Mouse (Mus musculus) embryonic facial prominence, embryonic 14.5 days (tissue): ENCODE measurements around the gene Macrod2. TPM values are rescaled to one million over a fixed set of nuclear protein-coding genes. Genes with fewer than 3 reads are reported as not detected.

Experiments used
- ATAC-seq: fragments of 200-750 bp; cut with Nextera tagmentation; 2 replicates; pipeline ENCODE4 v1.8.0; 2017; ENCODE audit warnings: low read depth, moderate number of reproducible peaks, moderate TSS enrichment
- DNase-seq: peaks from one replicate; pipeline ENCODE4 v3.0.0-alpha.2; 2015; ENCODE audit warnings: low spot score
- H3K27ac ChIP-seq: fragments of 300-500 bp; sonication (generic); replicated peaks from 2 replicates; pipeline ENCODE4 v1.5.1; 2014; ENCODE audit warnings: low read depth, mild to moderate bottlenecking, low read length, moderate library complexity
- H3K27me3 ChIP-seq: fragments of 300-500 bp; sonication (generic); replicated peaks from 2 replicates; pipeline ENCODE4 v1.6.1; 2014; ENCODE audit warnings: low read length; ENCODE audit not compliant: control insufficient read depth, insufficient read depth
- H3K36me3 ChIP-seq: fragments of 300-500 bp; sonication (generic); 2 replicates; pipeline ENCODE4 v1.6.1; 2014; ENCODE audit warnings: low read length, mixed read lengths; ENCODE audit not compliant: control insufficient read depth, insufficient read depth
- H3K4me1 ChIP-seq: fragments of 300-500 bp; sonication (generic); 2 replicates; pipeline ENCODE4 v1.6.1; 2014; ENCODE audit warnings: antibody characterized with exemption, low read length; ENCODE audit not compliant: control insufficient read depth, insufficient read depth
- H3K4me2 ChIP-seq: fragments of 300-500 bp; sonication (generic); 2 replicates; pipeline ENCODE4 v1.6.1; 2014; ENCODE audit warnings: low read depth, mild to moderate bottlenecking, low read length, moderate library complexity, mixed read lengths
- H3K4me3 ChIP-seq: fragments of 300-500 bp; sonication (generic); 2 replicates; pipeline ENCODE4 v1.5.1; 2014; ENCODE audit warnings: low read depth, mild to moderate bottlenecking, low read length
- H3K9ac ChIP-seq: fragments of 300-500 bp; sonication (generic); 2 replicates; pipeline ENCODE4 v1.6.1; 2014; ENCODE audit warnings: low read depth, mild to moderate bottlenecking, low read length, moderate library complexity, mixed read lengths
- H3K9me3 ChIP-seq: fragments of 300-500 bp; sonication (generic); 2 replicates; pipeline ENCODE4 v1.6.1; 2016; ENCODE audit warnings: low read length; ENCODE audit not compliant: control insufficient read depth
- WGBS: fragments of 180-500 bp; shearing (Covaris S2); extraction: QIAGEN DNeasy Blood & Tissue Kit; methylation state at CpG from one replicate; pipeline ENCODE4 v1.1.7; 2014; 5-methylcytosine and 5-hydroxymethylcytosine counted together
- polyA plus RNA-seq: library from polyadenylated mRNA; unstranded; fragments of >200 nt; fragmentation: Nextera tagmentation; extraction: Ambion mirVana; gene quantifications from 2 replicates; pipeline ENCODE4 v1.2.1, GENCODE M21; 2014

The Macrod2 gene
- polyA plus RNA-seq, 1 experiment from 2014 or later: 29.2 TPM

GRCm38 (mm10) chr2:140475770-140476169, 80.7 kb downstream of the Macrod2 start:
- H3K36me3 ChIP-seq: no peaks in the 10 kb centered on the region
- H3K4me3 ChIP-seq: no peak overlapping the region
- no peaks in the 10 kb centered on the region for H3K4me1 ChIP-seq
- ATAC-seq (no peak), DNase-seq (no peak)
- H3K27me3 ChIP-seq: no peaks in the 10 kb centered on the region
- no peak overlapping the region for H3K27ac ChIP-seq
- no peak overlapping the region for H3K4me2 ChIP-seq
- H3K9ac ChIP-seq: no peak overlapping the region
- WGBS: 97% methylated on average over 2 of the region's 2 CpGs
- no peaks in the 10 kb centered on the region for H3K9me3 ChIP-seq

- Histone ChIP-seq H3K4me1 (no peaks in the 10 kb centered on the region), H3K4me3 (no peak overlapping the region), H3K36me3 (no peaks in the 10 kb centered on the region), H3K27ac (no peak overlapping the region), H3K9ac (no peak overlapping the region), H3K4me2 (no peak overlapping the region), H3K27me3 (no peaks in the 10 kb centered on the region), H3K9me3 (no peaks in the 10 kb centered on the region)
- ATAC-seq (no peak), DNase-seq (no peak)
- 86% methylated on average over 4 of the region's 4 CpGs for WGBS
Observed at GRCm38 (mm10) chr2:140476891-140477290, 81.8 kb downstream of the Macrod2 start.

GRCm38 (mm10) chr2:140482604-140483003, 87.5 kb downstream of the Macrod2 start:
- Histone ChIP-seq H3K9me3 (no peaks in the 10 kb centered on the region), H3K4me2 (no peak overlapping the region), H3K9ac (no peak overlapping the region), H3K4me1 (no peaks in the 10 kb centered on the region), H3K27ac (no peak overlapping the region), H3K36me3 (no peaks in the 10 kb centered on the region), H3K27me3 (no peaks in the 10 kb centered on the region), H3K4me3 (no peak overlapping the region)
- 72% methylated on average over 2 of the region's 2 CpGs for WGBS
- no peak for ATAC-seq
- DNase-seq: no peak

- H3K9ac ChIP-seq: no peak overlapping the region
- no peak overlapping the region for H3K27ac ChIP-seq
- DNase-seq: no peak
- no peaks in the 10 kb centered on the region for H3K4me1 ChIP-seq
- no peak overlapping the region for H3K4me3 ChIP-seq
- 62% methylated on average over 3 of the region's 3 CpGs for WGBS
- H3K27me3 ChIP-seq: no peaks in the 10 kb centered on the region
- no peak overlapping the region for H3K4me2 ChIP-seq
- ATAC-seq: no peak
- H3K36me3 ChIP-seq: no peaks in the 10 kb centered on the region
- H3K9me3 ChIP-seq: no peaks in the 10 kb centered on the region
Observed at GRCm38 (mm10) chr2:140497688-140498087, 102.6 kb downstream of the Macrod2 start.

GRCm38 (mm10) chr2:140500951-140501350, 105.8 kb downstream of the Macrod2 start:
- Histone ChIP-seq H3K9me3 (no peaks in the 10 kb centered on the region), H3K4me1 (no peaks in the 10 kb centered on the region), H3K27ac (no peak overlapping the region), H3K36me3 (no peaks in the 10 kb centered on the region), H3K4me3 (no peak overlapping the region), H3K9ac (no peak overlapping the region; the same call in 1 of the 2 replicates), H3K4me2 (no peak overlapping the region), H3K27me3 (no peaks in the 10 kb centered on the region)
- peak; percentile 84 for DNase-seq
- WGBS: 25% methylated on average over 5 of the region's 5 CpGs
- ATAC-seq: 0 out of 2 replicates have a peak, but pooled peaks have one; percentile 78

- Histone ChIP-seq H3K4me3 (no peak overlapping the region), H3K27me3 (no peaks in the 10 kb centered on the region), H3K27ac (no peak overlapping the region), H3K9me3 (no peaks in the 10 kb centered on the region), H3K4me1 (no peaks in the 10 kb centered on the region), H3K9ac (no peak overlapping the region), H3K4me2 (no peak overlapping the region), H3K36me3 (no peaks in the 10 kb centered on the region)
- WGBS: 95% methylated on average over 2 of the region's 2 CpGs
- DNase-seq: no peak
- no peak for ATAC-seq
Observed at GRCm38 (mm10) chr2:140521472-140521871, 126.4 kb downstream of the Macrod2 start.

DNA sequence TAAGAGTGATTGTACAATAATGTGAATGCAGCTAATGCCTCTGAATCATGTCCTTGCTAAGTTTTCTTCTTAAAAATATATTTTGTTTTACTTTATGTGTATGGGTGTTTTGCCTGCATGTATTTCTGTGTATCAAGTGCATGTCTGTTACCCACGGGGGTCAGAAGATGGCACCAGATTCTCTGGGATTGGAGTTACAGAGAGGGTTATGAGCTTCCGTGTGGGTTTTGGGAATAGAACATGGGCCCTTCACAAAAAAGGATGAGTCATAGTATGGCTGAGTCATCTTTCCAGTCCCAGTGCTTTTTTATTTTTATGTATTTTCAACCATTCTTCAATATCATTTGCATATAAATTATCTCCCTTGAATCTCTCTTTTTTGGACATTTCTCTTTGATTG, 135.1 kb downstream of the Macrod2 start:
- DNase-seq: no peak
- 58% methylated on average over 2 of the region's 2 CpGs for WGBS
- Histone ChIP-seq H3K9me3 (no peaks in the 10 kb centered on the region), H3K4me1 (no peaks in the 10 kb centered on the region), H3K27me3 (no peaks in the 10 kb centered on the region), H3K36me3 (no peaks in the 10 kb centered on the region), H3K4me3 (no peak overlapping the region), H3K4me2 (no peak overlapping the region), H3K9ac (no peak overlapping the region), H3K27ac (no peak overlapping the region)
- no peak for ATAC-seq

DNA sequence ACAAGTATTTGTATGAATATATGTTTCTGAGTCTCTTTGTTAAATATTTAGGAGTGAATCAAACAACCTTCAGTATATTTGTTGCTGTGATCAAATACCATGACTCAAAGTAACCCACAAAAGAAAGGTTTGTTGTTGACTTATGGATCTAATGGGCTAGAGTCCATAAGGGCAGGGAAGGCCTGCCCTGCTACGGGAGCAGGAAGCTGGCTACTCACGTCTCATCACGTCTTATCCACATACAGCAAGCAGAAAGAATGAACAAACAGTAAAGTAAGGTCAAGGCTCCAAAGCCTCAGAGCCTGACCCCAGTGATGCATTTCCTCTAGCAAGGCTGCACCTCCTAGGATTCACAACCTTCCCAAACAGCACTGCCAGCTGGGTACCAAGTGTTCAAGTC, 136.9 kb downstream of the Macrod2 start:
- 61% methylated on average over 3 of the region's 3 CpGs for WGBS
- no peak overlapping the region for H3K9ac ChIP-seq
- H3K9me3 ChIP-seq: no peaks in the 10 kb centered on the region
- ATAC-seq (no peak), DNase-seq (no peak)
- H3K4me1 ChIP-seq: no peaks in the 10 kb centered on the region
- no peaks in the 10 kb centered on the region for H3K36me3 ChIP-seq
- H3K27ac ChIP-seq: no peak overlapping the region
- no peak overlapping the region for H3K4me3 ChIP-seq
- no peaks in the 10 kb centered on the region for H3K27me3 ChIP-seq
- H3K4me2 ChIP-seq: no peak overlapping the region

- Histone ChIP-seq H3K27ac (no peak overlapping the region), H3K9me3 (no peaks in the 10 kb centered on the region), H3K4me2 (no peak overlapping the region), H3K4me3 (no peak overlapping the region), H3K4me1 (no peaks in the 10 kb centered on the region), H3K27me3 (no peaks in the 10 kb centered on the region), H3K9ac (no peak overlapping the region), H3K36me3 (no peaks in the 10 kb centered on the region)
- DNase-seq: peak; percentile 3
- no peak for ATAC-seq
- WGBS: 72% methylated on average over 9 of the region's 9 CpGs
Observed at GRCm38 (mm10) chr2:140532859-140533519, 137.9 kb downstream of the Macrod2 start.
